Mouse (Mus musculus) kidney, adult 2 months (tissue): ENCODE data around the gene Rnf222. TPM values are rescaled to one million over a fixed set of nuclear protein-coding genes. Genes with fewer than 3 reads are reported as not detected.

Experiments
- DNase-seq: peaks from one replicate; pipeline ENCODE4 v3.0.0; 2021
- H3K27ac ChIP-seq: fragments of 200-500 bp; 2 replicates; pipeline ENCODE4 v1.5.1; 2012; ENCODE audit warnings: low read depth, low read length, control low read depth, inconsistent platforms; ENCODE audit not compliant: insufficient read depth
- H3K27me3 ChIP-seq: fragments of 200-500 bp; replicated peaks from 2 replicates; pipeline ENCODE4 v1.6.1; 2012; ENCODE audit warnings: mild to moderate bottlenecking, moderate library complexity, low read length, inconsistent platforms; ENCODE audit not compliant: control insufficient read depth, insufficient read depth
- H3K36me3 ChIP-seq: fragments of 200-500 bp; 2 replicates; pipeline ENCODE4 v1.6.1; 2012; ENCODE audit warnings: mild to moderate bottlenecking, moderate library complexity, low read length, inconsistent platforms; ENCODE audit not compliant: control insufficient read depth, insufficient read depth
- H3K4me1 ChIP-seq: fragments of 200-500 bp; 2 replicates; pipeline ENCODE4 v1.6.1; 2011; ENCODE audit warnings: low read length; ENCODE audit not compliant: control insufficient read depth, insufficient read depth
- H3K4me3 ChIP-seq: fragments of 200-500 bp; 2 replicates; pipeline ENCODE4 v1.5.1; 2011; ENCODE audit warnings: mild to moderate bottlenecking, low read depth, low read length, control low read depth; ENCODE audit not compliant: insufficient read depth
- CTCF ChIP-seq: fragments of 200-500 bp; conservative IDR thresholded peaks from 2 replicates; pipeline ENCODE4 v1.5.1; 2011; ENCODE audit warnings: low read depth, mild to moderate bottlenecking, control low read depth, low read length, moderate library complexity, mixed read lengths; ENCODE audit not compliant: insufficient read depth, insufficient read length
- POLR2A ChIP-seq: fragments of 200-500 bp; IDR thresholded peaks from one replicate; pipeline ENCODE4 v1.6.1; 2011; ENCODE audit warnings: low read depth, low read length, control low read depth
- WGBS: fragments of 180-500 bp; shearing (Covaris S2); methylation state at CpG from one replicate; pipeline ENCODE4 v1.1.7; 2018; 5-methylcytosine and 5-hydroxymethylcytosine counted together
- polyA plus RNA-seq: library from polyadenylated mRNA; depleted of rRNA; stranded (reverse); fragments of >200 nt; gene quantifications from 2 replicates; pipeline ENCODE4 v1.2.3, GENCODE M21; 2012

Gene Rnf222
- polyA plus RNA-seq, 1 experiment: 0.13 TPM

GRCm38 (mm10) chr11:68908846-68909503 is 20.6 kb downstream of the Rnf222 start:
- TF ChIP-seq CTCF (no peak), POLR2A (no peak)
- 41% methylated on average over 7 of the region's 7 CpGs for WGBS
- Histone ChIP-seq H3K27ac (peak overlapping the region; percentile 25), H3K27me3 (no peaks in the 10 kb centered on the region), H3K4me3 (no peak overlapping the region), H3K36me3 (peaks cover 5% of the 10 kb centered on the region), H3K4me1 (peaks cover 4% of the 10 kb centered on the region)
- peak; percentile 57 for DNase-seq

GRCm38 (mm10) chr11:68911531-68912177 is 23.3 kb downstream of the Rnf222 start:
- H3K4me1 ChIP-seq: peaks cover 4% of the 10 kb centered on the region
- WGBS: 30% methylated on average over 14 of the region's 14 CpGs
- TF ChIP-seq POLR2A: no peak
- TF ChIP-seq CTCF: no peak
- H3K36me3 ChIP-seq: no peaks in the 10 kb centered on the region
- no peak overlapping the region for H3K4me3 ChIP-seq
- peak overlapping the region; percentile 88 for H3K27ac ChIP-seq
- peak; percentile 65 for DNase-seq
- H3K27me3 ChIP-seq: no peaks in the 10 kb centered on the region

- WGBS: 91% methylated on average over 4 of the region's 4 CpGs
- TF ChIP-seq POLR2A (no peak), CTCF (no peak)
- H3K4me3 ChIP-seq: no peak overlapping the region
- peaks cover 4% of the 10 kb centered on the region for H3K4me1 ChIP-seq
- no peak for DNase-seq
- no peaks in the 10 kb centered on the region for H3K27me3 ChIP-seq
- H3K27ac ChIP-seq: no peak overlapping the region
- H3K36me3 ChIP-seq: no peaks in the 10 kb centered on the region
Measured at GRCm38 (mm10) chr11:68914566-68914965, 26.2 kb downstream of the Rnf222 start.

- DNase-seq: peak; percentile 70
- no peak for TF ChIP-seq CTCF
- 67% methylated on average over 3 of the region's 3 CpGs for WGBS
- peak overlapping the region; percentile 69; the same call in 1 of the 2 replicates for H3K27ac ChIP-seq
- no peak overlapping the region for H3K4me3 ChIP-seq
- H3K36me3 ChIP-seq: no peaks in the 10 kb centered on the region
- no peaks in the 10 kb centered on the region for H3K27me3 ChIP-seq
- H3K4me1 ChIP-seq: no peaks in the 10 kb centered on the region; the same call in 1 of the 2 replicates
Measured at GRCm38 (mm10) chr11:68923191-68923590, 34.8 kb downstream of the Rnf222 start.

GRCm38 (mm10) chr11:68924749-68925148 is 36.4 kb downstream of the Rnf222 start:
- H3K27ac ChIP-seq: no peak overlapping the region
- whole genome bisulfite sequencing: 91% methylated on average over 2 of the region's 2 CpGs
- no peak for TF ChIP-seq CTCF
- no peak for TF ChIP-seq POLR2A
- no peak for DNase-seq
- no peaks in the 10 kb centered on the region for H3K36me3 ChIP-seq
- no peaks in the 10 kb centered on the region for H3K27me3 ChIP-seq
- no peak overlapping the region for H3K4me3 ChIP-seq
- no peaks in the 10 kb centered on the region; the same call in 1 of the 2 replicates for H3K4me1 ChIP-seq

- Histone ChIP-seq H3K4me1 (no peaks in the 10 kb centered on the region; the same call in 1 of the 2 replicates), H3K27ac (no peak within 1 kb of the TSS), H3K36me3 (no peaks in the 10 kb centered on the region), H3K4me3 (no peak within 1 kb of the TSS), H3K27me3 (no peaks in the 10 kb centered on the region)
- no peak for DNase-seq
- WGBS: 92% methylated on average over 3 of the region's 3 CpGs
- TF ChIP-seq POLR2A (no peak), CTCF (no peak)
Measured at GRCm38 (mm10) chr11:68926981-68927380, 38.6 kb downstream of the Rnf222 start, which contains the start of gene Odf4. TSS of gene Odf4 (minus strand) at chr11:68927081.

- DNase-seq: no peak
- Histone ChIP-seq H3K27ac (no peak overlapping the region), H3K27me3 (no peaks in the 10 kb centered on the region), H3K4me1 (no peaks in the 10 kb centered on the region), H3K36me3 (no peaks in the 10 kb centered on the region), H3K4me3 (no peak overlapping the region)
- TF ChIP-seq CTCF (no peak), POLR2A (no peak)
- 79% methylated on average over 6 of the region's 6 CpGs for WGBS
Measured at GRCm38 (mm10) chr11:68929947-68930346, 41.6 kb downstream of the Rnf222 start.
